Mouse (Mus musculus): ENCODE results near the gene Neurog1. TPM values are rescaled to one million over a fixed set of nuclear protein-coding genes. Genes with fewer than 3 reads are reported as not detected.
A peak's percentile ranks its signal among the peaks of the same experiment; 100 is the strongest.

The Neurog1 gene
- total RNA-seq, 2 experiments from 2014 or later: not detected

DNA sequence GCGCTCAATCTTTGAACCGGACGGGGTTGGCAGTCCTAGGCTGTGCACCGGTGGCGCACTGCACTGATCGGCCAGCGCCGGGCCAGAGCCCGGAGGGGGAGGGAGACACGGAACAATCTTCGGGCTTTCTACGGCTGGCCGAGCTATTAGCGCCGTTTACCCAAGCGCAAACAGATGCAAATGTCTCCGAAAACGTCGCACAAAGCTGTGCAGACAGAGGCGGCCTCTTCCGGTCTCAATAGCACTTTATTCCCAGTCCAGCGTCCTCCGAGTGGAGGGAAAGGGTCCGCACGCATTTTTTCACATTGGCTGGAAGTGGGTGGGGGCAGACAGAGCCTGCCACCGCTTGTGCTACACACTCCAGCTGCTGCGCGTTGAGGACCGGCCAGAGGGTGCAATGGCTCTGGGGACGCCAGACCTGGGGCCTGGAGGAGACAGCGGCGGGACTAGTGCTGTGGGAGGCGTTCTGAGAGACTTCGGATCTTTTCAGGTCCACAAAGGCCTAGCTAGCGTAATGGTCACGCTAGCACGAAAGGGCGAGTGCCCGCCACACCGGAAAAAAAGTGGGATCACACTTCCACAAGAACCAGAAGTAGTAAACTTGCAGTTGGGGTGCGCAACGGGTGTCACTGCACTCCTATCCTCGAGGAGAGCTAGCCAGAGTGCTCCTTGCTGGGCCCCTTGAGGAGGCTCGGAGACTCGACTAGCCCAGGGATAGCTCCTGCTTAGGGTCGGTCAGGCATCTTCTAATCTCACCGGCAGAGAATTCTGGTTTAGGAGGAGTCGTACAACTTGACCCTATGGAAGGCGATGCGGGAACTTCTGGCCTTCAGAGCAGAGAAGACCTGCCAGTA is 29.7 kb downstream of the Neurog1 start:
- no peak for ATAC-seq (replicated peaks; ENCODE audit: poor library complexity, severe bottlenecking)

DNA sequence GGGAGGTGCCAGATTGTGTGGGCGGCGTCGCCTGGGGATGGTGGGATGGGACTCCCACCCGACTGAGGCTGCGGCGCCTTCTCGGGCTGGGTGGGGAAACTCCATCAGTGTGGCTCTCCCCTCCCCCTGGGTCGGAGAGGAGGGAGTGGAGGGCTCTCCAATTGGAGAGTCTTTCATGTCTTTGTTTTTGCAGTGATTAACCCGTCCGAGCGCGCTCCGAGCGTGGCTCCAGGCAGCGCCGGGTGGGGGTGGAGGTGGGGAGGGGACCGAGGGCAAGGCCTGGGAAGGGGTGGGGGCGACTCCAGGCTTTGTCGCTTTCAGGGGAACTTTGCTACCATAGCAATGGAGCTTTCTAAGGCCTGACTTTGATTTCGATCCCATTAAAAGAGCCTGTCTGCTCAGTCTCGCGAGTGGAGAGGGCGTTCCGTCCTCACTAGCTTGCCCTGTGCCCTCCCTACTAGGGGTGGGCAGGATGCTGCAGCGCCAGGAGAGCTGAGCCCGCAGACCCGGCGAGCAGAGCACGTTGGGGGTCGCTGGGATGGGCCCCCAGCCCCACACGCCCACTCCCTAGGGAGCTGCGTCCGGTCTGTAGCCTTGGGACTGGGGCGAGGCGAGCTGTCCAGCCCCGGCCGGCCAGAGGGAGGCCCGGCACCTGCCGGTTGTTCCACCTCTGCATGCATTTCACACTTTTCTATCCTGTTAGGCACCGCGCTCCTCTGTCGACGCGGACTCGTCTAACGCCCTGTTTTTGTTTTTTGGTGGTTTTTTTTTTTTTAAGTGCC is 30.6 kb downstream of the Neurog1 start:
- no peak for ATAC-seq (replicated peaks; ENCODE audit: poor library complexity, severe bottlenecking)

DNA sequence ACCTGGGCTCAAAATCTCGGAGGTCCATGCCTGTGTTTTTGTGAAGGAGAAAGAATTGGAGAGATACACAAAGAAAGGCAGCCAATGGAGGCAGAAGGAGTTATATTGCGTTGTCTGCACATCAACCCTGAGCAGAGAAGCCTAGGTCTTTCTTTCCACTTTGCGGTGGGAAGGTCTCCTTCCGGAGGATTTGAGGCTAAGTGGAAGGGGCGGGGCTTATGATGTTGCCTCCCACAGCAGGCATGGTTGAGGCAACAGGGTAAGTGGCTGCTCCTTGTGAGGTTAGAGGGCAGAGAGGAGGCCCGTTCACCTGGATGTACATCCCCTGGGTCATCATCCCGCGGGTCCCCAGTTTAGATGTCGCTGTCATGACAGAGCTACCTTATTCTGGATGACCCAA is 32.7 kb downstream of the Neurog1 start:
- ATAC-seq (replicated peaks; ENCODE audit: poor library complexity, severe bottlenecking): peak; percentile 64

DNA sequence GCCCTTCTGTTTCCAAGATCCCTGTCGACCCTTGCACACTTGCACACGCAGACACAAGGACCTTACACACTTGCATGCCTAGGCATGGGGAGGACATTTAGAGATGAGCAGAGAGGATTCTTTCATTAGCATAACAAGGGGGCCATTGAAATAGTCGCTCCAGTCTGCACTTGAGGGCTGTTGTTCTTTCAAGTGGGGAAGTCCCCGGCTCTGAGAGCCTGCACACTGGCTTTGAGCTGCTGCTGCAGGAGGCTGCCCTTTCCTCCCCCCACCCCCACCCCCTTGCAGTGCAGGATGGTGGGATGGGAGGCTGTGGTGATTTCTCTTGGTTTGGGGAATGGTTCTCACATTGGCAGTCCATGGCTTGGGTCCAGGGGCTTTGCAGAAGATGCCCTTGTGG is 35.9 kb downstream of the Neurog1 start:
- no peak for ATAC-seq (replicated peaks; ENCODE audit: poor library complexity, severe bottlenecking)

DNA sequence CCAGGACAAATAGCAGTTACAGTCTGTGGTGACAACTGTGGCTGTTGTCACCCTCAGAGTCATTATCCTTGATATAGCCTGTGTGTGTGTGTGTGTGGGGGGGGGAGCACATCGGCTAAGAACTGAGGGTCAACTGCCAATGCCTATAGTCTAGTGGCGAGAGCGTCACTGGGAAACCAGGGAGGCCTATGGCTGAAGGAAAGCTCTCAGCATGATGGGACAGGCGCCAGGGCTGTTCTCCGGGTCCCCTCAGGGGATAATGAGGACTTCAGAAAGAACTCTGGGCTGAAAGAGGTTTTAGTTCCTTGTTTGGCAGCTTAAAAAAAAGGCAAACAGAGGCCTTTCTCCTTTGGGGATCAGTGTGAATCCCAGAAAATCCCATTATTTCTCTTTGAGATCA is 37.3 kb downstream of the Neurog1 start:
- ATAC-seq (replicated peaks; ENCODE audit: poor library complexity, severe bottlenecking): no peak

DNA sequence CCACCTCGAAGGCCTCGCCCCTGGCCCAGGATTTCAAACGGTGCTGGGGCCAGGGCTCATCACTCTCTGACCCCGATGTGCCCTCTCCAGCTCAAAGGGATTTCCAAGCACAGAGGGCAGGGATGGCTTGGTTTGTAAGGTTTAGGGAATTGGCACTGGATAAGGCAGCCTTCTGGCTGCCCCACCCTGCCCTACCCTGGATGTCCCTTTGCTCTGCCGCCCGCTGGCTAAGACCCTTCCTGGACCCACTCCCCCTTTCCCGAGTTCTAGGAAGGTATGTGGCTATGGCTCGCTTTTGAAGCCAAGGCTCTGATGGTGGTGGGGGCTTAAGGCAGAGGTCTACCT is 42.9 kb downstream of the Neurog1 start:
- ATAC-seq (replicated peaks; ENCODE audit: poor library complexity, severe bottlenecking): no peak

DNA sequence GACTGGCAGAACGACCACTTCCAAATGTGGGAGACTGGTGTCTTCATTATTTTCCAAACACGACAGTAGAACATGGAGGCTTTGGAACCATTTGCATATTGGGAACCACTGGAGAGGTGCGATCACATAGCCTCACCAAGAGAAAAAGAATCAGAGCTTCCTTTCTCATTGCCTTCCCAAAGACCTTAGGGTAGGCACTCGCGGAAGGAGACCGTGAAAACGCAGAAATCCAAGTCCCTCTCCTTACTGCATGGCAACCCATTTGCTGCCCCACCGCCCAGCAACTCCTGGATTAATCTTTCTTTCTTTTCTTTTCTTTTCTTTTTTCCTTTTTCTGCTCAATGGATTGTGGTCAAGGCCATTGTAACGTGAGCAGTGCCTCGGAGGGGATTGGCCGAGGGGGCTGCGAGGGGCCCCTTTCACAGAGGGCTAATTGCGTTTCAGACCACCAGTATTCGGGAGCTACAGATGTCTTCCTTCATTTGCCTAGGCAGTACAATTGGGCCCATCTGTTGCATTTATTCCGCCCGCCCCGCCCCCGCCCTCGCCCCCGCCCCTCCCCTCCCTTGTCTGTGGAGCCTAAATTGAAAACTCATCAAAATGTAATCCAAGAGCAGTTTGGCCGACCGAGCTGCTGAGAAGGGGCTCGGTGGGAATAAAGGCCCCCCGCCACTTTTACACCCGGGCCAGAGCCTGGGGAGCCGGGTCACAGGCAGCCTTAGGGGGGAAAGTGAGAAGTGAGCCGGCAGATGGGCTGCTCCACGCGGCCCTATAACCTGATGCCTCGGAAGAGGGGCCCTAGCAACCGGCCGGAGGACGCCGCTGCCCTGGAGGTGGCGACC is 43.5 kb downstream of the Neurog1 start:
- ATAC-seq (replicated peaks; ENCODE audit: poor library complexity, severe bottlenecking): no peak

Other genes with a start within 250 kb of the Neurog1 start
- 930 and 1,115 TPM in 2 replicates for gene H2afy, start 115.8 kb downstream of the Neurog1 start, total RNA-seq (2014; fragmentation: Nextera tagmentation)
- gene H2afy, start 115.8 kb downstream of the Neurog1 start, total RNA-seq (2017): 1,419 and 1,485 TPM in 2 replicates
- 148 and 174 TPM in 2 replicates for gene Tifab, start 73.3 kb downstream of the Neurog1 start, total RNA-seq (2014; fragmentation: Nextera tagmentation)
- 115 and 120 TPM in 2 replicates for gene Tifab, start 73.3 kb downstream of the Neurog1 start, total RNA-seq (2017)
- 0.85 TPM in 1 of 2 replicates, not detected in the other for gene Cxcl14, start 44.4 kb upstream of the Neurog1 start, total RNA-seq (2014; fragmentation: Nextera tagmentation)
- gene Cxcl14, start 44.4 kb upstream of the Neurog1 start, total RNA-seq (2017): not detected in 2 replicates
- gene Gm3045, start 174.4 kb upstream of the Neurog1 start, total RNA-seq (2014; fragmentation: Nextera tagmentation): not detected in 2 replicates
- not detected in 2 replicates for gene Gm3045, start 174.4 kb upstream of the Neurog1 start, total RNA-seq (2017)
- gene Slc25a48, start 186.2 kb upstream of the Neurog1 start, total RNA-seq (2014; fragmentation: Nextera tagmentation): not detected in 2 replicates
- not detected in 2 replicates for gene Slc25a48, start 186.2 kb upstream of the Neurog1 start, total RNA-seq (2017)
- gene Il9, start 230.1 kb upstream of the Neurog1 start, total RNA-seq (2014; fragmentation: Nextera tagmentation): not detected in 2 replicates
- gene Il9, start 230.1 kb upstream of the Neurog1 start, total RNA-seq (2017): not detected in 2 replicates